Mouse (Mus musculus) C2C12 (cell line): ENCODE results near the gene Lrrc52.

Experiments used
- CEBPB ChIP-seq: IDR thresholded peaks from one replicate; pipeline ENCODE4 v1.6.1; 2011; ENCODE audit warnings: low read depth, mild to moderate bottlenecking, control low read depth, moderate library complexity
- CTCF ChIP-seq: IDR thresholded peaks from one replicate; pipeline ENCODE4 v1.5.1; 2011; ENCODE audit not compliant: control insufficient read depth, insufficient read depth, insufficient read length
- MYOG ChIP-seq: IDR thresholded peaks from one replicate; pipeline ENCODE4 v1.6.1; 2011; ENCODE audit not compliant: control insufficient read depth, insufficient read length; ENCODE audit errors: extremely low read depth

DNA sequence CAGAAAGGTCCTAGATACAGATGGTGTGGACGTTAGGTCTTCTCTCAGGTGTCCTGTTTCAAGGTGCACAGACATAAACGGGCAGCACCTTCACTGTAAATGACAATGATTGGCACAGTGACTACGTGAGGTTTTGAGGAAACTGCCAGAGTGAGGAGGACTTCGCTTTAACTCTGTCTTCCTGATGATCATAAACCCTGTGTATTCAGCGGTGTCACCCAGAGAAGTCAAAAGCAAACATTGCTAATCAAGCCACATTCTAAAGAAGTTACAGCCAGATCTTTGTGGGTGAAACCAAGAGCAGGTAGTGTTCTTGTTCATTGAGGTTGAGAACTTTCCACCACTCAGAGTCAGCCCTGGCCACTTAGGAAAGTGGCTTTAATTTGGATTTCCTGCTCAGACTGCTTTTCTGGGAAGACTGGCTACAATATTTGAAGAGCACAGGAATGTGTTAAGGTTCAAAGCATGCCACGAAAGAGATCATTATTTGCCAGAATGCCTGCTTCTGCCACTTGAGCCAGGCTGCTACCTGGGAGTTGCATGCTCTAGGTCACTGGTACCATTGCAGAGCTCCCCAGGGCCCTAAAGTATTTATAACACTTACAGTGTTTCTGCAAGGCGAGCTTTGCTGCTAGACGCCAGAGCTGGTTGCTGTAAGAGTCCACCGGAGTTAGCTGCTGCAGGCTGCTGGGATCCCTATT, 35.5 kb downstream of the Lrrc52 start:
- no peak for TF ChIP-seq CTCF
- TF ChIP-seq CEBPB: no peak
- no peak for TF ChIP-seq MYOG
